Mouse (Mus musculus) hindbrain, embryonic 14.5 days (tissue): ENCODE data around the gene Shkbp1. TPM values are rescaled to one million over a fixed set of nuclear protein-coding genes. Genes with fewer than 3 reads are reported as not detected.

Experiments
- ATAC-seq: fragments of 200-750 bp; cut with Nextera tagmentation; 2 replicates; pipeline ENCODE4 v1.8.0; 2017; ENCODE audit warnings: moderate number of reproducible peaks, mild to moderate bottlenecking, moderate TSS enrichment, moderate library complexity; ENCODE audit not compliant: low FRiP score
- DNase-seq: peaks from one replicate; pipeline ENCODE4 v3.0.0-alpha.2; 2015; ENCODE audit warnings: low spot score
- H3K27ac ChIP-seq: fragments of 300-500 bp; sonication (generic); 2 replicates; pipeline ENCODE4 v1.5.1; 2014; ENCODE audit warnings: mild to moderate bottlenecking, moderate library complexity
- H3K27me3 ChIP-seq: fragments of 300-500 bp; sonication (generic); 2 replicates; pipeline ENCODE4 v1.6.1; 2014; ENCODE audit warnings: mild to moderate bottlenecking, low read length, mixed read lengths; ENCODE audit not compliant: control insufficient read depth, insufficient read depth
- H3K36me3 ChIP-seq: fragments of 300-500 bp; sonication (generic); replicated peaks from 2 replicates; pipeline ENCODE4 v1.6.1; 2014; ENCODE audit not compliant: control insufficient read depth, insufficient read depth
- H3K4me1 ChIP-seq: fragments of 300-500 bp; sonication (generic); replicated peaks from 2 replicates; pipeline ENCODE4 v1.6.1; 2014; ENCODE audit warnings: antibody characterized with exemption, low read length, mixed read lengths; ENCODE audit not compliant: control insufficient read depth, insufficient read depth
- H3K4me2 ChIP-seq: fragments of 300-500 bp; sonication (generic); replicated peaks from 2 replicates; pipeline ENCODE4 v1.6.1; 2014; ENCODE audit warnings: mild to moderate bottlenecking, moderate library complexity
- H3K4me3 ChIP-seq: fragments of 300-500 bp; sonication (generic); replicated peaks from 2 replicates; pipeline ENCODE4 v1.5.1; 2014; ENCODE audit warnings: mild to moderate bottlenecking, low read length
- H3K9ac ChIP-seq: fragments of 300-500 bp; sonication (generic); 2 replicates; pipeline ENCODE4 v1.6.1; 2014
- H3K9me3 ChIP-seq: fragments of 300-500 bp; sonication (generic); 2 replicates; pipeline ENCODE4 v1.6.1; 2016; ENCODE audit warnings: low read length; ENCODE audit not compliant: control insufficient read depth
- WGBS: fragments of 180-500 bp; shearing (Covaris S2); extraction: QIAGEN DNeasy Blood & Tissue Kit; methylation state at CpG from one replicate; pipeline ENCODE4 v1.1.7; 2014; 5-methylcytosine and 5-hydroxymethylcytosine counted together
- polyA plus RNA-seq: library from polyadenylated mRNA; unstranded; fragments of >200 nt; fragmentation: Nextera tagmentation; extraction: Ambion mirVana; gene quantifications from 2 replicates; pipeline ENCODE4 v1.2.1, GENCODE M21; 2014

Gene Shkbp1
- polyA plus RNA-seq, 1 experiment from 2014 or later = 34.6 TPM

- H3K36me3 ChIP-seq = no peaks in the 10 kb centered on the region
- peaks cover 15% of the 10 kb centered on the region for H3K4me1 ChIP-seq
- DNase-seq = no peak
Measured at GRCm38 (mm10) chr7:27331854-27332253, 24.0 kb downstream of the Shkbp1 start.

GRCm38 (mm10) chr7:27331541-27331851 is 24.3 kb downstream of the Shkbp1 start:
- Histone ChIP-seq H3K27me3 (peaks cover 97% of the 10 kb centered on the region), H3K4me1 (peaks cover 15% of the 10 kb centered on the region), H3K4me2 (0 out of 2 replicates have a peak overlapping the region, but pooled peaks have one; percentile 53), H3K9ac (no peak overlapping the region), H3K4me3 (peak overlapping the region; percentile 30; the same call in 1 of the 2 replicates), H3K27ac (no peak overlapping the region), H3K9me3 (no peaks in the 10 kb centered on the region), H3K36me3 (no peaks in the 10 kb centered on the region)
- ATAC-seq = no peak
- DNase-seq = no peak
- WGBS = 3% methylated on average over 8 of the region's 8 CpGs

More at GRCm38 (mm10) chr7:27331854-27332253, 24.0 kb downstream of the Shkbp1 start:
- Histone ChIP-seq H3K9ac (no peak overlapping the region), H3K9me3 (no peaks in the 10 kb centered on the region), H3K27me3 (peaks cover 97% of the 10 kb centered on the region), H3K4me3 (no peak overlapping the region; the same call in 1 of the 2 replicates), H3K27ac (no peak overlapping the region), H3K4me2 (peak overlapping the region; percentile 84)
- 7% methylated on average over 8 of the region's 8 CpGs for WGBS
- no peak for ATAC-seq

GRCm38 (mm10) chr7:27330709-27331540 is 24.9 kb downstream of the Shkbp1 start:
- DNase-seq (peak; percentile 42), ATAC-seq (no peak)
- WGBS = under 1% methylated on average over 39 of the region's 39 CpGs
- peaks cover 15% of the 10 kb centered on the region for H3K4me1 ChIP-seq
- no peaks in the 10 kb centered on the region for H3K36me3 ChIP-seq
- H3K27ac ChIP-seq = no peak overlapping the region
- 0 out of 2 replicates have a peak overlapping the region, but pooled peaks have one; percentile 17 for H3K9ac ChIP-seq
- peak overlapping the region; percentile 53 for H3K4me2 ChIP-seq
- peak overlapping the region; percentile 30 for H3K4me3 ChIP-seq
- no peaks in the 10 kb centered on the region for H3K9me3 ChIP-seq
- peaks cover 97% of the 10 kb centered on the region for H3K27me3 ChIP-seq

GRCm38 (mm10) chr7:27329981-27330380 is 25.8 kb downstream of the Shkbp1 start:
- 0 out of 2 replicates have a peak overlapping the region, but pooled peaks have one; percentile 30 for H3K4me3 ChIP-seq
- 26% methylated on average over 17 of the region's 17 CpGs for WGBS
- no peaks in the 10 kb centered on the region for H3K9me3 ChIP-seq
- ATAC-seq (no peak), DNase-seq (no peak)
- no peak overlapping the region for H3K4me2 ChIP-seq
- peaks cover 98% of the 10 kb centered on the region for H3K27me3 ChIP-seq
- no peak overlapping the region for H3K27ac ChIP-seq
- no peak overlapping the region for H3K9ac ChIP-seq
- peaks cover 15% of the 10 kb centered on the region for H3K4me1 ChIP-seq
- no peaks in the 10 kb centered on the region for H3K36me3 ChIP-seq

- Histone ChIP-seq H3K4me1 (peaks cover 15% of the 10 kb centered on the region), H3K27me3 (peaks cover 98% of the 10 kb centered on the region), H3K9me3 (no peaks in the 10 kb centered on the region), H3K4me3 (peak overlapping the region; percentile 5), H3K36me3 (no peaks in the 10 kb centered on the region), H3K4me2 (peak overlapping the region; percentile 32), H3K9ac (no peak overlapping the region; the same call in 1 of the 2 replicates), H3K27ac (no peak overlapping the region)
- DNase-seq (peak; percentile 78), ATAC-seq (peak; percentile 9; the same call in 1 of the 2 replicates)
- WGBS = 4% methylated on average over 45 of the region's 45 CpGs
Measured at GRCm38 (mm10) chr7:27329326-27329947, 26.4 kb downstream of the Shkbp1 start.

GRCm38 (mm10) chr7:27328648-27329047 is 27.2 kb downstream of the Shkbp1 start:
- no peak for ATAC-seq
- Histone ChIP-seq H3K4me1 (peaks cover 9% of the 10 kb centered on the region), H3K4me3 (no peak overlapping the region), H3K27ac (no peak overlapping the region), H3K9ac (no peak overlapping the region), H3K9me3 (no peaks in the 10 kb centered on the region), H3K36me3 (no peaks in the 10 kb centered on the region), H3K4me2 (no peak overlapping the region), H3K27me3 (peaks cover 98% of the 10 kb centered on the region)
- DNase-seq = no peak
- WGBS = 41% methylated on average over 16 of the region's 16 CpGs

- 0 out of 2 replicates have a peak, but pooled peaks cover 7% of the 10 kb centered on the region for H3K4me1 ChIP-seq
- WGBS = 88% methylated on average over 11 of the region's 11 CpGs
- ATAC-seq (no peak), DNase-seq (no peak)
- no peak overlapping the region for H3K27ac ChIP-seq
- no peaks in the 10 kb centered on the region for H3K9me3 ChIP-seq
- H3K9ac ChIP-seq = no peak overlapping the region
- no peak overlapping the region for H3K4me2 ChIP-seq
- no peaks in the 10 kb centered on the region for H3K36me3 ChIP-seq
- peaks cover 95% of the 10 kb centered on the region for H3K27me3 ChIP-seq
- no peak overlapping the region for H3K4me3 ChIP-seq
Measured at GRCm38 (mm10) chr7:27328161-27328560, 27.7 kb downstream of the Shkbp1 start.

- H3K27ac ChIP-seq = no peak overlapping the region
- H3K27me3 ChIP-seq = peaks cover 95% of the 10 kb centered on the region
- ATAC-seq = no peak
- no peak overlapping the region for H3K4me3 ChIP-seq
- no peak overlapping the region for H3K9ac ChIP-seq
- H3K4me2 ChIP-seq = no peak overlapping the region
- no peak for DNase-seq
- H3K36me3 ChIP-seq = no peaks in the 10 kb centered on the region
- WGBS = 88% methylated on average over 8 of the region's 8 CpGs
- 0 out of 2 replicates have a peak, but pooled peaks cover 7% of the 10 kb centered on the region for H3K4me1 ChIP-seq
- no peaks in the 10 kb centered on the region for H3K9me3 ChIP-seq
Measured at GRCm38 (mm10) chr7:27327500-27327899, 28.3 kb downstream of the Shkbp1 start.
